Mouse (Mus musculus) lung, postnatal 14 days (tissue): ENCODE data around the gene Zfp12.

ENCODE experiments used
- DNase-seq: peaks from one replicate; pipeline ENCODE4 v3.0.0; 2021

Zfp12 gene

DNA sequence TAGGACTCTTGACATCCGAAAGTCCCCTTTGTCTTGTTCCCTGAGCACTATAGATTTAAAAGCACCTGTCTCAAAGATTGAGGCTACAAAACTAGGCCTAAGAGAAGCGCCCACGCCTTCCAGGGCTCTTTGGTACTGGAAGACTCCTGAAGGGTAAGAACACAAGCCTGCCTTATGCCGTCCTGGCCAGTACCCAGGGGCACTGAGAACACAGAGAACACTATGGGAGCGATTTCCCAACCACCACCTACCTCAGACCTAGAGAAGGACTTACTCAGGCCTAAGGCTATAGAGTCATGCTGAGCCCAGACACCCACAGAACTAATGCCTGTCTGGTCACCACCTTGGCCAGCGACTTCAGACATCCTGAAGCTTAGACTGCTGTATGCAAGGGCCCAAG is 31.8 kb downstream of the Zfp12 start:
- DNase-seq: no peak

DNA sequence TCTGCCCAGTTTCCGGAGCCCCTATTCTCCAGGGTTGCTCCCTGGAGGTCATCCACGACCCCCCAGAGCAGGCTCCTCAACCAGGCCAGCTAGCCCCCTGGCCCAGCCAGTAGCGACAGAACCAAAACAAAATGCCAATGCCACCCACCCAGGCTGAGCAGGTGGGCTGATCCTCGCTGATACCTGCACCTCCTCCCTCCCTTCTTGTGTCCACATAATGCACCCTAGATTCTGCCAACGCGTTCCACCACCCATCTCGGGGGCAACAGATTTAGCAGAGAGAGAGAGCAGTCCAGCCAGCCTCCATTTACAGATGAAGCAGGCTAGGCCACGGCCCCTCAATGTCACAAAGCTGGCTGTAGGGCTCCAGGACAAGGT is 34.0 kb downstream of the Zfp12 start:
- DNase-seq: no peak

DNA sequence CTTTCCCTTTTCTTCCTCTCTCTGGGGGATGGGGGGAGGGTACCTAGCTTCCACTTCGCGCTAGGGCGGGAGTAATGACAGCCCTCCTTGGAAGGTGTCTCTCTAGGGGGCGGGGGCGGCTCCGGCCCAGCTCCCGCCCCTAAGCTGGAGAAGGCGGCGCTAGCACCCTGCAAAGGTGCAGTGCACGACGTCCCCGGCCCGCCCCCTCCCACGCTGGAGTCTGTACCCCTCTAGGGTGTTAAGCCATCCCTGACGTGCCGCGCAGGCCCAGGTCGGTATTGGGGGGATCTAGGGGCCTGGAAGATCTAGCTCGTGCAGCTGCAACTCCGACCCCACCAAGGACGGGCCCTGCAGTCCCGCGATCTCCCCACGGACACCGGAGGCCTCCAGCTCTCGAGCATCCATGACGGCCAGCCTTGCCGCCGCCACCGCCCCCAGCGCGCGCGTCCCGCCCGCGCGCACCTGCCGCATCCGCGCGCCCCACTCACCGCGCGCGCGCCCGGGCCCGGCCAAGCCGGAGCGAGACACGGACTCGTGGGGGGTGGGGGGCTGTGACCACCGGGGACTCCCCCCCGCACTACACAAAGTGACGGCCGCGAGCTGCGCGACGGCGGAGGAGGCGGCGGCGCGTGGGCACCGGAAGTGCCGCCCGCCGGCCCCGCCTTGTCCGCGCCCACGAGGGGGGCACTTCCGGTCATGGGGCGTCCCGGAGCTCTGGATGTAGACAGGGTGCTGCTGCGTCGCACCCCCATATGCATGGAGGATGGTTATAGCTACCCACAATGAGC is 34.6 kb downstream of the Zfp12 start, which contains the start of gene Zfp316:
Gene Zfp316 (minus strand): TSS at position 660 of the 788 bp plus-strand sequence.
- DNase-seq: peak; percentile 73

DNA sequence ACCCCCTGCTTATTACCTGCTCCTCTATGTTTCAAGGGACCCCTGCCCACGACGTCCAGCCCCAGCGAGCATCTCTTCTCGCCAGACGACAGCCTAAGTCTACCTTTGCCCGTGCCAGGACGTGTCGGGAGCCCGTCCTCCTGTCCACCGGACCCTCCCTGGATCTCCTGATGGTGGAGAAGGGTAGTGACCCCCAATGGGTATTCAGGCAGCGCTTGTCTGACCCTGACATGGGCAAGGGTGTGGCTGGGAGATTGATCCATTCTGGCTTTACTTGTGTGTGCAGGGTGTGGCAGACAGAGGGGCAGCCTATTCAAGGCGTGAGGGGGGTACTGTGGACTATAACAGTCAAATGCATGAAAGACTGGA is 35.2 kb downstream of the Zfp12 start:
- DNase-seq: no peak

DNA sequence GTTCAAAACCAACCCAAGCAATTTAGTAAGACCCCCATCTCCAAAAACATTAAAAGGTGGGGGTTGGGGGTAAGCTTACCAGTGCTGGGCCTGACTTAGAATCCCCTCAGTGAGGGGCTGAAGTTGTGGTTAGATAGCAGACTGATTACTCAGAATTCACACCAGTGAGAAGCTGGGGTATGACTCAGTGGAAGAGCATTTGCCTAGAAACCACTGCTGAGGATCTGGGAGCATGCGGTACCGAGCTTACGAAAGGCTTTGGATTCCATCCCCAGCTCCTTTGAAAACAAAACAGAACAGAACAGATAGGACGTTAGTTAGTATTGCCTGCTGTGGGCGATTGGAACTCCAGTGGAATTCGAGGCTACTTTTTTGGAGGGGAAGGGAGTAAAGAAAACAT is 36.7 kb downstream of the Zfp12 start:
- DNase-seq: no peak

DNA sequence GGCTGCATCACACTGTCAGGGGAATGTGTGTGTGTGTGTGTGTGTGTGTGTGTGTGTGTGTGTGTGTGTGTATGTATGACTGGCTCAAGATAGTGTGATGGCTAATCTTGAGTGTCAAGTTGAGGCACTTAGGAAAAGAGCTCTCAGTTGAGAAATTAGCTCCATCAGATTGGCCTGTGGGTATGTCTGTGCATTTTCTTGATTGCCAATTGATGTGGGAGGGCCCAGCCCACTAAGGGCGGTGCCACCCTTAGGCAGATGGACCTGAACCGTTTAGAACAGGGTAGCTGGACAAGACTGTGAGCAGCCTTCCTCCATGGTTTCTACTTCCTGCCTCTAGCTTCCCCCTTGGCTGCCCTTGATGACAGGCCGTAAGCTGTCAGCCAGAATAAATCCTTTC is 37.1 kb downstream of the Zfp12 start:
- no peak for DNase-seq

DNA sequence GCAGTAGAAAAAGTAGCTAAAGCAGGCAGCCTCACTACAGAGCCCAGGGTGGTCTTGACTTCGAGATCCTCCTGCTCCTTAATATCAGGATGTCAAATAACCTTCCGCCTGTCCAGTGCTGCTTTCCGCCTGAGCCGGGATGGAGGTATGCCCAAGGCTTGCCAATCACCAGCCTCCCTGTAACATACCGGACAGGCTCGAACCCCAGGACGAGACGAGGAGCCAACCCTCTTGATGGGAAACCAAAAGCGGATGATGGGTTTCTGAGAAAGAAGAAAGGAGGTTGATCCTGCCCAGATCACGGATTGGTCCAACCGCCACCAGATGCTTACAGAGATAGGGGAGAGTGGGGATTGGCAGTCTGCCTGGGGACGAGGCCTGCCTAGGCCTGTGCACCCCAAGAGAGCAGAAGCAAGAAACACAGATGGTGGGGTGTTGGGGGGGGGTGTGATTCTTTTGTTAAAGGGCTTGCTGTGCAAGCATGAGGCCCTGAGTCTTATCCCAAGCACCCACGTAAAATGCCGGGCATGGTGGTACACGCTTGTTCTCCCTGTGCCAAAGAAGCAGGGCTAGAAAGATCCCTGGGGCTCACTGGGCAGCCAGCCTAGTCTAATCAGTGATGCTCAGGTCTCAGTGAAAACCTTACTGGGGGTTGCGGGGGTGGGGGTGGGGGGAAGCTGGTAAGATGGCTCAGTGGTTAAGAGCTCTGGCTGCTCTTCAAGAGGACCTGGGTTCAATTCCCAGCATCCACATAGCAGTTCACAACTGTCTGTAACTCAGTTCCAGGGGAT is 37.8 kb downstream of the Zfp12 start:
- DNase-seq: no peak

DNA sequence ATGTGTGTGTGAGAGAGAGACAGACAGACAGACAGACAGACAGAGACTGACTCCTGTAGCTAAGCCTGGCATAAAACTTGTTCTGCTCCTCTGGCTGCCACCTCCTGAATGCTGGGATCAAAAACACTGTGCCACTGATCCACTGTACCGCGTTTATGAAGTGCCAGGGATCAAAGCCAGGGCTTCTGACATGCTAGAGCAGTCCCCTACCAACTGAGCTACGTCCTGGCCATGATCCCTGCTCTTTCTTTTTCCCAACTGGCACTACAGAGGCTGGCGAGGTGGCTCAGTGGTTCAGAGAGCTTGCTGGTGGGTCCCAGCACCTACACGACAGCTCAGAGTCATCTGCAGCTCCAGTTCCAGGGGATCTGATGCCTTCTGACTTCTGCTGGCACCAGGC is 40.8 kb downstream of the Zfp12 start:
- DNase-seq: no peak

DNA sequence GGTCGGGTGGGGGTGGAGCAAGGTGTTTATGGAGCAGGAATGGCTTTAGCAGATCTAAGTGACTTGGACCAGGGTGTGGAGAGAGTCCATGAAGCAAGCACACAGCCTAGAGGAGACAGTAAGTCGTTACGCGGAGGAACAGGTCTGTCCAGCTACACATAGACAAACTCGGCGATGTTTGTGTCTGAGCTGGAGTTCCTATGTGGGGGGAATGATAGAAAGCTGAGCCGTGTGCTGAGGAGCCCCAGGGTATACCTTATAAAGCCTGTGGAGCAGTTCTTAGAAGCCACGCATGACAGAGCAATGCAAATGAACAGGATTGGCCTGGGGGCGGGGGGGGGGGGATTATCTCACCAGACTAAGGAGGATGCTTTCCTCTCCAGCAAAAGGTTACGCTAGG is 44.3 kb downstream of the Zfp12 start:
- DNase-seq: no peak

DNA sequence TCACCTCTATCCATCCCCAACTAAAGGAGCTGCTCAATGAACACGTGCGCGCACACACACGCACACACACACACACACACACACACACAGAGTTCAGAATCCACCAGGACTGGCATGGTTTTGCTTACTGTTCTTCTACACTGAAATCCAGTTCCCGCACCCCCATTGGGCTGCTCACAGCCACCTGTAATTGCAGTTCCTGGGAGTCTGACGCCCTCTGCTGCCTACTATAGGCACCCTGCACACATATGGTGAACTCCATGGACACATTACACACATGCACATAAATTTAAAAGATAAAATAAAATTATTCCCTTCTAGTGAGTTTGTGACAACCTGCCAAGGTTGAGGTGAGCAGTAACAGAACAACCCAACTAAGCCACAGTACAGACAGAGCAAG is 49.8 kb downstream of the Zfp12 start:
- DNase-seq: no peak

DNA sequence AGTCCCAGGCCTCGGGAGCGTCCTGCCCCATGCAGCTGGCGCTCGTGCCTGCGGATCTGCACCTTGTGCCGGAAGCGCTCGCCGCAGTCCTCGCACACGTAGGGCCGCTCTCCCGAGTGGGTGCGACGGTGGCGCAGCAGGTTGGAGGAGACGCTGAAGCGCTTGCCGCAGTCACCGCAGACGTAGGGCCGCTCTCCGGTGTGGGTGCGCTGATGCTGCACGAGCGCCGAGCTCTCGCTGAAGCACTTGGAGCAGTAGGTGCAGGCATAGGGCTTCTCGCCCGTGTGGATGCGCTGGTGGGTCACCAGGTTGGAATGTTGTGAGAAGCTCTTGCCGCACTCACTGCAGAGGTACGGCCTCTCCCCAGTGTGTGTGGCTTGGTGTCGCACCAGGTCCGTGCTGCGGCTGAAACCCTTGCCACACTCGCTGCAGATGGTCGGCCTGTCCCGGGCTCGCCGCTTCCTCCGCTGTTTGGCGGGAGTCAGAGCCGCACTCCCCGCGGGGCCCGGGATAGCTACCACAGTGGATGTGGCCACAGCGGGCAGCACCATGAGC is 52.9 kb downstream of the Zfp12 start:
- no peak for DNase-seq

DNA sequence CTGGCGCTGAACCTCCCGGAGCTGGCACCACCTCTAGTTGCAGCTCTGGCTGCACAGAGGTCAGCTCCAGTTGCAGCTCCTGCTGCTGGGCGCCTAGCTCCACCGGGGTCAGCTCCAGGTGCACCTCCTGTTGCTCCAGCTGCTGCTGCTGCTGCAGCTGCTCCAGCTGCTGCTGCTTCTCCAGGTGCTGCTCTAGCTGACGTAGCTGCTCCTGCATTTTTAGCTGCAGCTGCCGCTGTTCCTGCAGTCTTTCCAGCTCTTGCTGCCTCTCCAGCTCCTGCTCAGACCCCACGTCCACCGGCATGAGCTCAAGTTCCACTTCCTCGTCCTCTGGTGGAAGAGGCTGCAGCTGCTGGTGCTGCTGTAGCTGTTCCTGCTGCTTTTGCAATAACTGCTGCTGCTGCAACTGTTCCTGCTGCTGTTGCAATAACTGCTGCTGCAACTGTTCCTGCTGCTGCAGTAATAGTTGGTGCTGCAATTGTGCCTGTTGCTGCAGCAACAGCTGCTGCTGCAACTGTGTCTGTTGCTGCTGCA is 53.5 kb downstream of the Zfp12 start:
- no peak for DNase-seq

DNA sequence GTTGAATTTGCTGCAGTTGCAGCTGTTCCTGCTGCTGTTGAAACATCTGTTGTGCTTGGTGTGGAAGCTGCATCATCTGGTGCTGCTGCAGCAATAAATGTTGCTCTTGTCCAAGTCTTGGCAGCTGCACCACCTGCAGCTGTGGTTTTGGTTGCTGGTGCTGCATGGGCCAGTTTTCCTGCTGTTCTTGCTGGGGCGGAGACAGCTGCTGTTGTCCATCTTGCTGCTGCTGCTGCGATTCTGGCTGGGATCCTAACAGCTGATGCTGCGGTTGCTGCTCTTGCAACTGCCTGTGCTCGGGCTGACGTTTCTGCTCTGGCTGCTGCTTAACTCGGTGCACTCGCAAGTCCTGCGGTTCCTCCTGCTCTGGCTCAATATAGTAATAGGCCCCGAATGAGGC is 54.3 kb downstream of the Zfp12 start:
- DNase-seq: no peak

DNA sequence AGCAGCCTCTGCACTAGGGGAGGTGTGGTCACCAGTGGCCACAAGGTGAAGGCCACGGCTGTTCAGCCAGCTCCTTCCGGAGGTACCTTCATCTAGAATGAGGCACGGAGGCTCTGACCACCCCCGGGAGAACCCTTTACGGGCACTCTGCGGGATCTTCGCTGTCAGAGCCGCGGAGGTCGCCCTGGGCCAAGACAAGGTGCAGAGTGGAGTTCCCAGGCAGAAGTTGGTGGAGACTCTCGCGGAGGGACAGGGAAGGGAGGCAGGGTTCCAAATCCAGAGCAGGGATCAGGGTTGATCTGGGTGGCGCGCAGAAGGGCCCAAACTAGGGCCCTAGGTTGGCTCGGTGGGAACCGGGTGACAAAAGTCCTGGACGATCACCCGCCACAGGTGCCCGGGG is 57.9 kb downstream of the Zfp12 start:
- no peak for DNase-seq

DNA sequence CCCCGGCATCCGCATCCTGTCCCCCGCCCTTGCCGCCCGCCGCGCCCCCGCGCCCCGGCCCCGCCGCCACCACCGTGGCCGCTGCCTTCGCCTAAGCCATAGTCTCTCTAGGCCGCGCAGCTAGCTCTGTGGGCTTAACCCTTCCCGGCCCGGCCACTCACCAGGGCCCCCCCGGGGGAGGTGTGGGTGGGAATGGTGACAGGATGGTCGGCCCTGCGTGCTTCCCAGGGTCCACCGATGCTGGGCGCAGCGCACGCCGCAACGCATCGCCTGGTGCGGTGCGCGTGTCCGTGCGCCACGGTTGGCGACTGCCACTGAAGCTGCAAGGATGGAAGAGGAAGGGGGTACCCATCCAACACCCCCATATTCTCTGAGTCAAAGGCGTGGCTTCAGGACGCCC is 58.4 kb downstream of the Zfp12 start, which contains the start of gene Zfp853:
Gene Zfp853 (minus strand): TSS at position 220 of the 400 bp plus-strand sequence.
- DNase-seq: no peak

DNA sequence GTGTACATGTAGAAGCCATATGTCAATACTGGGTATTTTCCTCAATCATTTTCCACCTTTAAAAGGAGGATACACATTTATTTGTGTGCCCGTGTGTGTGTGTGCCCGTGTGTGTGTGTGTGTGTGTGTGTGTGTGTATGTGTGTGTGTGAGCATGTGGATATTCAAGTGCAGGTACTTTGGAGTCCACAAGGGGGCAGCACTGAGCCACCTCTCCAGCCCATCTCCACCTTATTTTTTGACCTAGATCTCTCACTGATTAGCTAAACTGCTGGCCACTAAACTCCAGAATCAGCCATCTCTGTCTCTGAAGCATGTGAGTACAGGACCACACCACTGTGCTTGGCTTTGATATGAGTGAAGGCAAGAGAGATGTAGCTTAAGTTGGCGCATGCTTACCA is 59.9 kb downstream of the Zfp12 start:
- DNase-seq: no peak

DNA sequence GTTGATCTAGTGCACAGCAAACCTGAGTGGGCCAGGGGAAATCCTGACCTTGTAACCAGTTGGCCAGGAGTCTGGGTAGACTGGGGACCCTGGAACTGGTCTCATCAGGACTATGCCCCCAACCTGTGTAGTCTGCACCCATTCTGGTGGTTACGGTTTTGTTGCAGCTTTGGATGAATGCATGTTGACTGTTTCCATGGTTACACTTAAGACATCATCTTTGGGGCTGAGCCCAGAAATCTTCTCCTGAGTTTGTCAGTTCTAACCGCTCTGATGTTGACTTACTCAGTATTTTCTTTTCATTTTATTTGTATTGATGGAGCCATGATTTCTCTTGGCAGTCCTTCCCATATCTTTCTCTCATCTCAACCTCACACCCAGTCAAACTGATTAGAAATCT is 60.4 kb downstream of the Zfp12 start:
- no peak for DNase-seq

DNA sequence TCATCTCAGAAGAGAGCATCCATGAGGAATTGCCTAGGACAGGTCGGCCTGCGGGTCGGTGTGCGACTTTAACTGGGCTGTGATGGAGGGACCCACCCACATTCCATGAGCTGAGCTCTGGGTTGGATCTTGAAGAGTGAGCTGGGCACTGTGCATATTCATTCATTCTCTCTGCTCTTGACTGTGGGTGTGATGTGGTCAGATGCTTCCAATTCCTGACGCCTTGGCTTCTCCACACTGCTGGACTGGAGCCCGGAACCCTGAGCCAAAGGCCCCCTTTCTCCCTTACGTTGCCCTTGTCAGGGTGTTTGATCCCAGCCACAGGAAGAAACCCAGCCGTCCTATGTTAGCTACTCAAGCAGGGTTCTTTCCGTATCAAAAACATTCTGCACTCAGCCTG is 63.0 kb downstream of the Zfp12 start:
- DNase-seq: peak; percentile 34

DNA sequence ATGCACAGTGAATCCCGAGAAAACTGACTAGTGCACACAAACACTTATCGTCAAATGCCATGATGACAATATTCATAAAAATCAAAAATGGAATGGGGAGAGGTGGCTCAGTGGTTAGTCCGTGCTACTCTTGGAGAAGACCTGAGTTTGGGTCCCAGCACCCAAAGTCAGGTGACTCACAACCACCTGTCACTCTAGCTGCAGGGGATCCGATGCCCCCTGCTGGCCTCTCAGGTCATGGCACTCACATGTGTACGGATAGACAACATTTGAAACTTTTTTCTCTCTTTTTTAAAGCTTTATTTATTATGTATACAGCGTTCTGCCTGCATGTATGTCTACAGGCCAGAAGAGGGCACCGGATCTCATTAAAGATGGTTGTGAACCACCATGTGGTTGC is 63.4 kb downstream of the Zfp12 start:
- no peak for DNase-seq
